Mouse (Mus musculus): ENCODE data around the gene Gm13090.

The Gm13090 gene

GRCm38 (mm10) chr4:151096334-151097103 lies 7.1 kb downstream of the Gm13090 start:
- no peak for DNase-seq (ENCODE audit: low read depth, low spot score)

GRCm38 (mm10) chr4:151097104-151097438 lies 7.7 kb downstream of the Gm13090 start:
- no peak for DNase-seq (ENCODE audit: low read depth, low spot score)

- DNase-seq (ENCODE audit: low read depth, low spot score): no peak
Measured at GRCm38 (mm10) chr4:151103646-151104045, 14.3 kb downstream of the Gm13090 start.

- DNase-seq (ENCODE audit: low read depth, low spot score): no peak
Measured at GRCm38 (mm10) chr4:151104147-151104546, 14.8 kb downstream of the Gm13090 start.

GRCm38 (mm10) chr4:151105886-151106285 lies 16.5 kb downstream of the Gm13090 start:
- DNase-seq (ENCODE audit: low read depth, low spot score): no peak

- no peak for DNase-seq (ENCODE audit: low read depth, low spot score)
Measured at GRCm38 (mm10) chr4:151106468-151106867, 17.1 kb downstream of the Gm13090 start.

- DNase-seq (ENCODE audit: low read depth, low spot score): peak; percentile 31
Measured at GRCm38 (mm10) chr4:151107131-151108001, 18.0 kb downstream of the Gm13090 start.

- peak; percentile 81 for DNase-seq (ENCODE audit: low read depth, low spot score)
Measured at GRCm38 (mm10) chr4:151108028-151108771, 18.8 kb downstream of the Gm13090 start.

GRCm38 (mm10) chr4:151108834-151109241 lies 19.5 kb downstream of the Gm13090 start:
- DNase-seq (ENCODE audit: low read depth, low spot score): no peak

- no peak for DNase-seq (ENCODE audit: low read depth, low spot score)
Measured at GRCm38 (mm10) chr4:151111226-151111625, 21.9 kb downstream of the Gm13090 start.

GRCm38 (mm10) chr4:151114574-151114973 lies 25.2 kb downstream of the Gm13090 start:
- no peak for DNase-seq (ENCODE audit: low read depth, low spot score)

GRCm38 (mm10) chr4:151118883-151119282 lies 29.5 kb downstream of the Gm13090 start:
- DNase-seq (ENCODE audit: low read depth, low spot score): no peak

GRCm38 (mm10) chr4:151127636-151128548 lies 38.5 kb downstream of the Gm13090 start:
- DNase-seq (ENCODE audit: low read depth, low spot score): no peak

GRCm38 (mm10) chr4:151128641-151129541 lies 39.5 kb downstream of the Gm13090 start:
- DNase-seq (ENCODE audit: low read depth, low spot score): peak; percentile 80

- no peak for DNase-seq (ENCODE audit: low read depth, low spot score)
Measured at GRCm38 (mm10) chr4:151129725-151130557, 40.6 kb downstream of the Gm13090 start.

GRCm38 (mm10) chr4:151130756-151131490 lies 41.6 kb downstream of the Gm13090 start:
- no peak for DNase-seq (ENCODE audit: low read depth, low spot score)

GRCm38 (mm10) chr4:151132493-151132892 lies 43.1 kb downstream of the Gm13090 start:
- DNase-seq (ENCODE audit: low read depth, low spot score): no peak

GRCm38 (mm10) chr4:151133760-151134159 lies 44.4 kb downstream of the Gm13090 start:
- no peak for DNase-seq (ENCODE audit: low read depth, low spot score)

Measured in embryo, embryonic 11.5 days (tissue).